Mouse (Mus musculus) ovary, postnatal 14 days (tissue): Measurements from ENCODE around the gene Pou2f1.
"Not testable (repeated sequence)": the region's sequence is repeated elsewhere in the genome, so short reads cannot be mapped to it uniquely, and the experiment has no call there.

ENCODE experiments used
- DNase-seq: peaks from one replicate; pipeline ENCODE4 v3.0.0; 2022; ENCODE audit warnings: low spot score

Gene Pou2f1

DNA sequence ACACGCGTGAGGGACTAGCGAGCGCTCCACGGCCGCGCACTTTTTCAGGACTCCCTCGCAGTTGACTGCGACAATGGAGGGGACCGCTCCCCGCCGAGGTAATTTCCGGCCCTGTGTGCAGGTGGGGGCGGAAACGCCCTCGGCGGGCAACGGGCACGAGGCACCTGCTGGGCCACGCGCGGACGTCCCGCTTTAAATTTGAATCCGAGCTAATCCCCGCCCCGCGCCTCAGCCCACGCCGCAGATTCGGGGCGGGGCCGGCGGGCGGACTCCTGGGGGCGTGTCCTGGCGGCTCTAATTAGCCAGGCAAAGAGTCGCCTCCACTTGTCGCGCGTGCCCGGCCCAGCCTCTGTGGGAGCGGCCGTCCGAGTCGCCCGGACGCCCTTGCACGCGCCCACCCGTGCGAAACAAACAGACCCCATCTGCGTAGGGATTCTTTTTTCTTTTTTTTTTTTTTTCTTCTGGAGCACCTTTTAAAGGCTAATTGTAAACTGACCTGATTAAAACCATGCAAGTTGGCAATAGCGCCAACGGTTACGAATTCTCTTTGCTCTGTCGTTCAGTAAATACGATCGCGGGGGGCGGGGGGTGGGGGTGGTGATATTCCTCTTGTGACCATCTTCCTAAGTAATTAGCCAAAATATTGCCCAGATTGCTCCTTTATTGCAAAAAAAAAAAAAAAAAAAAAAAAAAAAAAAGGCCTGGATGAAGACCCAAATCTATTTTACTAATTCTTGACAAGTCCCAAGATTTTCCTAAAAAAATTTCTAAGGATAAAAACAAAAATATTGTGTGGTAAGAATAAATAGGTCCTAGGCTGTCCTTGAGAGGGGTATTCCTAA lies 924 bp upstream of the Pou2f1 start:
- peak; percentile 88 for DNase-seq

- no peak for DNase-seq
Observed at GRCm38 (mm10) chr1:166001904-166002489, 481 bp downstream of the Pou2f1 start.

GRCm38 (mm10) chr1:166001121-166001903 lies 1.2 kb downstream of the Pou2f1 start:
- peak; percentile 15 for DNase-seq

DNA sequence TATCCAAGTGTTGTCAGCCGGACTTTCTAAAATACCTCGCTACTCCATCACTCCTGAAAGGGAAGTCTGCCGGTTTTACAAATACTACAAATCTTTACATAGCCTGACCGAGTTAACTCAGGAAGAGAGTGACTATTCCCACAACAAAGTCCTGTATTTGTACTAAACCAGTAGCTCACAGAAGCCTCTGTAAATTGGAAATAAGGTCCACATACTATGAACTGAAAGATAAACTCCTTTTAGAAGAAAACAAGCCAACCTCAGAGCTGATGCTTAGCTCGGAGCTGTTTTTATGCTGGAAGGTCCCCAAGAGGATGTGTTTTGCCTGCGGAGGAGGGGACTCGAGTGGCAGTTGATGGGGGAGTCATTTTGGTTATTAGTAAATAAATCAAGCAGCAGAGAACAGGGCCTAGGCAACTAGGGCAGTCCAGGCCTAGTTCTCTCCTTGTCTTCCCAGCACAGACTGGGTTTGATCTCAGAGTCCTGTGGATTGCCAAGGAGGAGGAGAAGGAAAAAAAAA lies 1.8 kb downstream of the Pou2f1 start:
- DNase-seq: peak; percentile 13

DNA sequence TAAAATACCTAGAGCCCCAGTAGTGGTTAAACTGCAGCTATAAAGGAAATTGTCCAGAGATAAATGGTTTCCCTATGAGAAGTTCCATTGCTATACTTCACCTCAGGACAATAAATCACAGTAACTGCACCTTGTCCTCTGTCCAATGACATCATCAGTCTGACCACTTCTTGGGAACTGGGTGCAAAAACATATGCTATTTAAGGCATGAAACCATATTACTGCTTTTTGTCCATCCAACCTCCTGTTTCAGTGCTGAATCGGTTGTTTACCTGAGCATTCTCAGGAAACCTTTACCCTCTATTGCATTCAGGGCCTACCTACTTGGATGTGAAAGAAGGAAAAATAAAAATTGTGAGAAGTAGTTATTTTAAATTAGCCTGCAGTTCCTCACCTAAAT lies 2.8 kb downstream of the Pou2f1 start:
- no peak for DNase-seq

DNA sequence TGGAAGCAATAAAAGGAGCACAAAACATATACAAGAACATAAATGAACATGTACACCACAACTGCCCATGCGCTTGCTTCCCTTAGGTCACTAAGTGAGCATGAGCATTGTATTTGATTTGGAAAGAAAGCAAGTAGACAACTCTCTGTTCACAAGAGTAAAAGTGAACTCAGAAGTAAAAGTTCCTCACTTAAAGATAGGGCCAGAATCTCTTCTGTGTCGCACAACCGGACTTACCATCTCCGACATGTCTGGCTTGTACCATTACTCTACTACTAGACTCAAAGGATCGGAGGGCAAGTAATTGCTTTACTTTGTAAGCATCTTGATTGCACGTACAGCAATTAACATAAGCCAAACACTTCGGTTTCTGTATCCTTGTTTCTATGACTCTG lies 6.8 kb downstream of the Pou2f1 start:
- no peak for DNase-seq

- DNase-seq: not testable (repeated sequence)
Observed at GRCm38 (mm10) chr1:165995011-165995660, 7.3 kb downstream of the Pou2f1 start.

- no peak for DNase-seq
Observed at GRCm38 (mm10) chr1:165994279-165994678, 8.2 kb downstream of the Pou2f1 start.

GRCm38 (mm10) chr1:165993270-165994156 lies 9.0 kb downstream of the Pou2f1 start:
- no peak for DNase-seq

- no peak for DNase-seq
Observed at GRCm38 (mm10) chr1:165988536-165988935, 13.9 kb downstream of the Pou2f1 start.

- no peak for DNase-seq
Observed at GRCm38 (mm10) chr1:165988072-165988471, 14.4 kb downstream of the Pou2f1 start.

DNA sequence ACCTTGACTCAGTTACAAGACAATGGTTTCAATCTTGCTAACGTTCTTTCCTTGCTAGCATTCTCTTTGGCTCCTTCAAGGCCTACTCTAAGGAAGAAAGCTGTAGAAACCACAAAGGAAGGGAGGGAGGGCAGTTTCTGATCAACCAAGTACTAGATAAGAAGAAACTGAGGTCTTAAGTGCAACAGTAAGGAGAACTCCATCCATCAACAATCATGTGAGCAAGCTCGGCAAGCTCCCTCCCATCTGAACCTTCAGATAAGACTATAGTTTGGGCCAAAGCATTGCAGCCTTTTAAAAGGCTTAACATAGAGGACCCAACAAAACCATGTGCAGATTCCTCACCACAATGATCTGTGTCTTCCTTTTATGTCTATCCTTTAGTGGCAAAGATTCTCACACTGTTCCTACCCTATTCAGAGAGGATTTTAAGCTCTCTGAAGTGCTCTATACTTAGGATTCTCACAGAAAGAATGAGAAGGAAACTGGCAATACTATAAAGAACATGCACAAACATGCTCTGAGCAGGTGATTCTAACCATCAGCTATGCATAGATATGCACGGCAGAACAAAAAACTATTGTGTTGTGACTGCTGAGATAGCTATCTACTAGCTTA lies 16.6 kb downstream of the Pou2f1 start:
- DNase-seq: no peak

DNA sequence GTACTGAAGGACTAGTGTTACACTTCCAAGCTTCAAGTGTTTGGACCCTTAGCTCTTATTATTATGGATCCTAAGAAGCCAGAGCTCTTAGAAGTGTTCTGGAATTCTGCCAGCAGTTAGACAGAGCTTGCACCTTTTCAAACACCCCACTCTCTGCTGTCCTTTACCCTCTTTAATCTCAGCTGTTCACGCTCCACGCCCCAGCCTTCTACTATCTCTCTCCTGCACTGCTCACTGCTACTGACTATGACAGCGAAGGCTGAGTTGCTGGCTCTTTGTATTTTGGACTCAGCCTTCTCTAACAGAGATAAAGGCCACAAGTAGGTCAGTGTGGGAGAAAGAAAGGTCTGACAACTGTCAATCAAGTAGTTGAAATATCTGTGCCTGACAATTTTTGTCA lies 17.3 kb downstream of the Pou2f1 start:
- DNase-seq: no peak

DNA sequence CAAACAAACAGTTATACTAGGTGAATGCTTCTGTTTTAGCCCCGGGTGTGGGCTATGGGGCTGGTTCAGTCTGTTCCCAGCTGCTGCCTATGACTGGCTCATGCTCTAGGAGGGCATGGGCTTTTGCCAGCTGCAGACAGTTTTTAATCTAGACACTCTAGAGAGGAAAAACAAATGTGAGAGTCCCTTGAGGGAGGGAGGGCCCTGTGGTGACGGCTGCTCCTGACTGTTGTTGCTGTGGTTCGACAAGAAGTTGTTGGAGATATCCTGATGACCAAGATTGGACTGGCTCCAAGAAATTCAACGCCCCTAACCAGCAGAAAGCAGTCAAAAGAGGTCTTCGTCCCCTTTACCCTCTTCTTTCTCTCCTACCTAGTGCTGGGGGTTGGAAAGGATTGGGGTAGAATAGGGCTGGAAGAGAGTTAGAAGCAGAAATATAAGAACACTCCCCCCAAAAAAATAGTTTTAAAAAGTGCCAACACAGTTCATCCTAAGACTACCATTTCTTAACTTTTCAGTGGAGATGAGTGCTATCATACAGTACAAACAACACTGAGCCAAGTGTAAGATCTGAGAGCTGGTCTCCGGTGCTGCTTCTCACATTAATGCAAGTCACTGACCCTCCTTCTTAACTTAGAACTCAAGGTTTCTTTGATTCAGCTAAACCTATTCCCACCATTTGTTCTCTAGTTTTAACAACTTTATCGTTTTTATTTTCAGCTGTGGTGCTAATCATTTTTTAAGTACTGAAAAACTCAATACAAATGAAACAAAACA lies 25.6 kb downstream of the Pou2f1 start:
- no peak for DNase-seq

GRCm38 (mm10) chr1:165969001-165969690 lies 33.3 kb downstream of the Pou2f1 start:
- DNase-seq: no peak

- peak; percentile 13 for DNase-seq
Observed at GRCm38 (mm10) chr1:165967027-165967654, 35.3 kb downstream of the Pou2f1 start.

DNA sequence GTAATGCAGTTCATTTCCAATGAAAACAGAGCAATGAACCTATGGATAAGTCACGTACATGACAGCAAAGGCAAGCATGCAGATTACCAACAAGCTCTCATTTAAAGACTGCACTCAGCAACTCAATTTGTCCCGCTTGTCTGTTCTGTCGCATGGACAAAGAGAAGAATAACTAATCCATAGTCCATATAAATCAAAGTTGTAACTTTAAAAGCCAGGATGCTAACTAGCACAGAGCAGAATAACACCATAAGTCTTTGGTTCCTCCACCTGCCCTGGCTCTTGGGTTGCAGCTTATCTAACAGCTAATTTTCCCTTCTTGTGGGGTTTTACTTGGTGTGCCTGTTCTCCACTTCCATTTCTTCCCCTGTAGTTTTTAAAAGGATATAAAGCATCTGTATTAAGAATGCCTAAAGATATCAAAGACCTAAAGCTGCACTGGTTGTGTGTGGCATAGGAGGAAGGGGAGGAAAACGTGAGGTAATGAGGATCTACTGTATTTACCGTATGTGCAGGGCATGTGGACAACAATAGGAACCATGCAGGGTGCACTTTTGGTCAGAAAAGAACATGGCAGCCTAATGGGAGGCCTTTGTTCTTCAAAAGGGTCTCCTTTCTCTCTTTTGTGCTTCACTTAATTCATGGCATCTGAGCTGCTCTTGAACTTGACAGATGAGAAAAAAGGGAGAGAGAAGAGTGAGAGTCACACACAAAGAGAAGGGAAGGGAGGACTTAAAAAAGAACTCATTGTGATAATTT lies 36.1 kb downstream of the Pou2f1 start:
- DNase-seq: no peak
